23 mouse cellular contexts compared by ENCODE assay signal in the genomic region with DNA sequence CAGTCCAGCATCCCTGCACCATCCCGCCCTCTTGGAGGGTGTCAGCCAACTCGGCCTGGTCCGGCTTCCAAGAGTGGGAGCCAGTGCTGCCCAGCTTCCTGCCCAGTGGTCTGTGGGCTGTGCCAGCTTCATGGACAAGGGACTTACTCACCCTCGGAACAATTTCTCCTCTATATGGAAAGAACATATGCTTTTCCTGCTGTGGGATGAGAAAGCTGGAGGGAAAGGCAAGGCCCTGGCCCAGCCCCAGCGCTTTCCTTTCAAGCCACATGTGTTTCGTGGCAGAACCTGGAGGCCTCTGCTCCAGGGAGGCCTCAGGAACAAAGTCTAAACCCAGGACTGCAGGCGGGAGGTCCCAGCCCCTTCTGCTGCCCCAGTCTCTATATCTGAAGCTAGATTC. TPM values are rescaled to one million over a fixed set of nuclear protein-coding genes. Genes with fewer than 3 reads are reported as not detected.
DNase-seq lines count a peak whose midpoint lies in the region; ATAC-seq lines count a peak whose summit lies in the region.
"Had no signal": no experiment of that assay in that cellular context is flagged by ENCODE, and none has a peak within 500 bp of the region (broad histone marks: within the 10 kb centered on the region; RNA-seq: fewer than 3 reads in every experiment).

No protein-coding gene starts in this region.

- no peak overlapping the region for H3K4me3 ChIP-seq in embryonic facial prominence, embryonic 11.5 days (ENCODE audit: low read depth, low read length)
- no peak overlapping the region for H3K4me3 ChIP-seq in embryonic facial prominence, embryonic 10.5 days
- no peak overlapping the region for H3K4me3 ChIP-seq in midbrain, embryonic 13.5 days (replicated peaks)
- no peak overlapping the region for H3K4me3 ChIP-seq in midbrain, embryonic 10.5 days
- H3K4me3 ChIP-seq in embryonic facial prominence, embryonic 14.5 days (ENCODE audit: low read depth, low read length), result no peak overlapping the region
- H3K4me3 ChIP-seq in limb, embryonic 15.5 days, result no peak overlapping the region
- H3K4me3 ChIP-seq: embryonic facial prominence, embryonic 12.5 days; erythroblast, embryonic 14.5 days; forebrain, embryonic 10.5 days; forebrain, embryonic 15.5 days; gastrocnemius, adult 2 months; heart, embryonic 12.5 days; hindbrain, embryonic 10.5 days; intestine, embryonic 15.5 days had no signal

- H3K4me2 ChIP-seq in embryonic facial prominence, embryonic 11.5 days (ENCODE audit: low read depth, low read length), result no peak overlapping the region
- no peak overlapping the region for H3K4me2 ChIP-seq in midbrain, embryonic 13.5 days (replicated peaks)
- no peak overlapping the region for H3K4me2 ChIP-seq in embryonic facial prominence, embryonic 14.5 days (ENCODE audit: low read depth, low read length)
- H3K4me2 ChIP-seq in limb, embryonic 15.5 days, result no peak overlapping the region
- H3K4me2 ChIP-seq: embryonic facial prominence, embryonic 12.5 days; forebrain, embryonic 15.5 days; heart, embryonic 12.5 days; hindbrain, embryonic 14.5 days; intestine, embryonic 15.5 days had no signal

- H3K9ac ChIP-seq in embryonic facial prominence, embryonic 11.5 days (replicated peaks; ENCODE audit: low read length), result no peak overlapping the region
- 0 out of 2 replicates have a peak overlapping the region, but pooled peaks have one; percentile 12 for H3K9ac ChIP-seq in midbrain, embryonic 13.5 days (replicated peaks)
- 0 out of 2 replicates have a peak overlapping the region, but pooled peaks have one; percentile 10 for H3K9ac ChIP-seq in embryonic facial prominence, embryonic 14.5 days (ENCODE audit: low read depth, low read length)
- no peak overlapping the region for H3K9ac ChIP-seq in limb, embryonic 15.5 days
- H3K9ac ChIP-seq: embryonic facial prominence, embryonic 12.5 days; forebrain, embryonic 15.5 days; heart, embryonic 12.5 days; hindbrain, embryonic 14.5 days; intestine, embryonic 15.5 days had no signal

- no peaks in the 10 kb centered on the region for H3K4me1 ChIP-seq in embryonic facial prominence, embryonic 11.5 days (ENCODE audit: control insufficient read depth, insufficient read depth, low read length)
- no peaks in the 10 kb centered on the region for H3K4me1 ChIP-seq in embryonic facial prominence, embryonic 10.5 days
- no peaks in the 10 kb centered on the region for H3K4me1 ChIP-seq in midbrain, embryonic 13.5 days (replicated peaks)
- 0 out of 2 replicates have a peak, but pooled peaks cover 5% of the 10 kb centered on the region for H3K4me1 ChIP-seq in midbrain, embryonic 10.5 days
- H3K4me1 ChIP-seq in embryonic facial prominence, embryonic 14.5 days (ENCODE audit: control insufficient read depth, insufficient read depth, low read length), result 0 out of 2 replicates have a peak, but pooled peaks cover 5% of the 10 kb centered on the region
- H3K4me1 ChIP-seq in limb, embryonic 15.5 days, result peaks cover 15% of the 10 kb centered on the region
- H3K4me1 ChIP-seq: embryonic facial prominence, embryonic 12.5 days; forebrain, embryonic 10.5 days; forebrain, embryonic 15.5 days; heart, embryonic 12.5 days; intestine, embryonic 15.5 days had no signal

- no peaks in the 10 kb centered on the region for H3K36me3 ChIP-seq in embryonic facial prominence, embryonic 11.5 days (replicated peaks; ENCODE audit: control insufficient read depth, insufficient read depth, low read depth, low read length)
- H3K36me3 ChIP-seq in embryonic facial prominence, embryonic 10.5 days (replicated peaks), result no peaks in the 10 kb centered on the region
- no peaks in the 10 kb centered on the region for H3K36me3 ChIP-seq in midbrain, embryonic 13.5 days
- H3K36me3 ChIP-seq in midbrain, embryonic 10.5 days, result no peaks in the 10 kb centered on the region
- H3K36me3 ChIP-seq in embryonic facial prominence, embryonic 14.5 days (ENCODE audit: control insufficient read depth, insufficient read depth, low read length), result no peaks in the 10 kb centered on the region
- no peaks in the 10 kb centered on the region for H3K36me3 ChIP-seq in limb, embryonic 15.5 days
- H3K36me3 ChIP-seq: embryonic facial prominence, embryonic 12.5 days; forebrain, embryonic 10.5 days; forebrain, embryonic 15.5 days; heart, embryonic 12.5 days; hindbrain, embryonic 10.5 days; intestine, embryonic 15.5 days had no signal

- H3K27ac ChIP-seq in embryonic facial prominence, embryonic 11.5 days (replicated peaks; ENCODE audit: low read depth, low read length), result 0 out of 2 replicates have a peak overlapping the region, but pooled peaks have one; percentile 11
- H3K27ac ChIP-seq in embryonic facial prominence, embryonic 10.5 days (replicated peaks), result no peak overlapping the region
- H3K27ac ChIP-seq in midbrain, embryonic 13.5 days, result no peak overlapping the region
- H3K27ac ChIP-seq in midbrain, embryonic 10.5 days (replicated peaks), result no peak overlapping the region
- peak overlapping the region; percentile 66 for H3K27ac ChIP-seq in embryonic facial prominence, embryonic 14.5 days (replicated peaks; ENCODE audit: low read depth, low read length)
- H3K27ac ChIP-seq in limb, embryonic 15.5 days, result peak overlapping the region; percentile 82
- H3K27ac ChIP-seq: embryonic facial prominence, embryonic 12.5 days; forebrain, embryonic 10.5 days; forebrain, embryonic 15.5 days; gastrocnemius, adult 2 months; hindbrain, embryonic 10.5 days; hindbrain, embryonic 14.5 days; intestine, embryonic 15.5 days had no signal

- WGBS in embryonic facial prominence, embryonic 11.5 days, result 75% methylated on average over 7 of the region's 7 CpGs
- WGBS in embryonic facial prominence, embryonic 10.5 days, result 75% methylated on average over 7 of the region's 7 CpGs
- 78% methylated on average over 7 of the region's 7 CpGs for WGBS in midbrain, embryonic 13.5 days
- 79% methylated on average over 7 of the region's 7 CpGs for WGBS in midbrain, embryonic 10.5 days
- WGBS in embryonic facial prominence, embryonic 14.5 days, result 53% methylated on average over 7 of the region's 7 CpGs
- 46% methylated on average over 7 of the region's 7 CpGs for WGBS in limb, embryonic 15.5 days

- no peaks in the 10 kb centered on the region for H3K27me3 ChIP-seq in embryonic facial prominence, embryonic 11.5 days (ENCODE audit: control insufficient read depth, insufficient read depth, low read length)
- H3K27me3 ChIP-seq in embryonic facial prominence, embryonic 10.5 days (replicated peaks; ENCODE audit: low read depth, poor library complexity, severe bottlenecking), result peaks cover 15% of the 10 kb centered on the region
- H3K27me3 ChIP-seq in midbrain, embryonic 13.5 days, result no peaks in the 10 kb centered on the region
- H3K27me3 ChIP-seq in midbrain, embryonic 10.5 days (ENCODE audit: low read depth, poor library complexity, severe bottlenecking), result 0 out of 2 replicates have a peak, but pooled peaks cover 10% of the 10 kb centered on the region
- H3K27me3 ChIP-seq in embryonic facial prominence, embryonic 14.5 days (replicated peaks; ENCODE audit: control insufficient read depth, insufficient read depth, low read length), result no peaks in the 10 kb centered on the region
- H3K27me3 ChIP-seq in limb, embryonic 15.5 days, result no peaks in the 10 kb centered on the region
- H3K27me3 ChIP-seq: embryonic facial prominence, embryonic 12.5 days; forebrain, embryonic 15.5 days; intestine, embryonic 15.5 days; Patski had no signal

- DNase-seq in embryonic facial prominence, embryonic 11.5 days (ENCODE audit: low spot score), result no peak
- DNase-seq in embryonic facial prominence, embryonic 10.5 days (ENCODE audit: low spot score), result no peak
- DNase-seq in midbrain, embryonic 10.5 days (ENCODE audit: low spot score), result no peak
- DNase-seq in embryonic facial prominence, embryonic 14.5 days (ENCODE audit: low spot score), result no peak
- DNase-seq in thymus, postnatal 10 days (ENCODE audit: low spot score in 2 of 2), result no peak
- no peak for DNase-seq in frontal cortex, postnatal 25 days (ENCODE audit: low spot score in 2 of 2)
- DNase-seq: adrenal gland, postnatal 14 days; cerebellum, adult 11-12 months; cerebellum, adult 9-11 months; gastrocnemius, adult 2 months; gastrocnemius, postnatal 25 days had no signal

- no peaks in the 10 kb centered on the region for H3K9me3 ChIP-seq in embryonic facial prominence, embryonic 11.5 days (replicated peaks; ENCODE audit: control insufficient read depth, low read length)
- no peaks in the 10 kb centered on the region for H3K9me3 ChIP-seq in embryonic facial prominence, embryonic 10.5 days
- no peaks in the 10 kb centered on the region for H3K9me3 ChIP-seq in midbrain, embryonic 13.5 days
- no peaks in the 10 kb centered on the region for H3K9me3 ChIP-seq in midbrain, embryonic 10.5 days (replicated peaks)
- no peaks in the 10 kb centered on the region for H3K9me3 ChIP-seq in embryonic facial prominence, embryonic 14.5 days (ENCODE audit: control insufficient read depth, low read length)
- no peaks in the 10 kb centered on the region for H3K9me3 ChIP-seq in limb, embryonic 15.5 days
- H3K9me3 ChIP-seq: embryonic facial prominence, embryonic 12.5 days; forebrain, embryonic 10.5 days; forebrain, embryonic 15.5 days; heart, embryonic 12.5 days; hindbrain, embryonic 10.5 days; intestine, embryonic 15.5 days had no signal

- no peak for ATAC-seq in embryonic facial prominence, embryonic 11.5 days (replicated peaks; ENCODE audit: insufficient number of reproducible peaks, low FRiP score, low TSS enrichment, low read depth)
- ATAC-seq in midbrain, embryonic 13.5 days, result no peak
- ATAC-seq in embryonic facial prominence, embryonic 14.5 days (ENCODE audit: low read depth), result peak; percentile 28
- peak; percentile 59 for ATAC-seq in limb, embryonic 15.5 days (ENCODE audit: insufficient number of reproducible peaks, low FRiP score, low TSS enrichment, low read depth)
- ATAC-seq: activated CD4-positive, CD25-positive, alpha-beta regulatory T cell, adult 4 months; forebrain, embryonic 15.5 days; intestine, embryonic 15.5 days had no signal

RNA-seq across cellular contexts. Expression of gene Isg20, which starts 12.5 kb away (rescaled TPM):
- 0.61 TPM in 1 of 2 replicates, not detected in the other for polyA plus RNA-seq in embryonic facial prominence, embryonic 11.5 days (2014; fragmentation: Nextera tagmentation; extraction: Ambion mirVana)
- polyA plus RNA-seq in embryonic facial prominence, embryonic 10.5 days (2016; fragmentation: Nextera tagmentation; extraction: Ambion mirVana), result 0.40 and 0.55 TPM in 2 replicates
- polyA plus RNA-seq in midbrain, embryonic 13.5 days (2015; fragmentation: Nextera tagmentation; extraction: Ambion mirVana), result 0.21 and 0.40 TPM in 2 replicates
- 0.39 and 0.75 TPM in 2 replicates for polyA plus RNA-seq in midbrain, embryonic 10.5 days (2016; fragmentation: Nextera tagmentation; extraction: Ambion mirVana)
- polyA plus RNA-seq in embryonic facial prominence, embryonic 14.5 days (2014; fragmentation: Nextera tagmentation; extraction: Ambion mirVana), result 3.4 and 5.1 TPM in 2 replicates
- 3.9 and 4.1 TPM in 2 replicates for polyA plus RNA-seq in limb, embryonic 15.5 days (2015; fragmentation: Nextera tagmentation; extraction: Ambion mirVana)

RNA-seq across cellular contexts. Expression of gene Aen, which starts 30.0 kb away (rescaled TPM):
- 38.1 and 38.8 TPM in 2 replicates for polyA plus RNA-seq in embryonic facial prominence, embryonic 11.5 days (2014; fragmentation: Nextera tagmentation; extraction: Ambion mirVana)
- 66.2 and 70.1 TPM in 2 replicates for polyA plus RNA-seq in embryonic facial prominence, embryonic 10.5 days (2016; fragmentation: Nextera tagmentation; extraction: Ambion mirVana)
- polyA plus RNA-seq in midbrain, embryonic 13.5 days (2015; fragmentation: Nextera tagmentation; extraction: Ambion mirVana), result 47.0 and 49.9 TPM in 2 replicates
- polyA plus RNA-seq in midbrain, embryonic 10.5 days (2016; fragmentation: Nextera tagmentation; extraction: Ambion mirVana), result 72.2 and 76.5 TPM in 2 replicates
- polyA plus RNA-seq in embryonic facial prominence, embryonic 14.5 days (2014; fragmentation: Nextera tagmentation; extraction: Ambion mirVana), result 31.8 and 32.7 TPM in 2 replicates
- 38.7 and 41.8 TPM in 2 replicates for polyA plus RNA-seq in limb, embryonic 15.5 days (2015; fragmentation: Nextera tagmentation; extraction: Ambion mirVana)

Comparison
In these comparisons a context has a peak if more than half of its experiments do, and no peak if none do; other contexts are left out.
1. ATAC-seq: peak in embryonic facial prominence, embryonic 14.5 days (single experiment) and limb, embryonic 15.5 days (single experiment); none in embryonic facial prominence, embryonic 11.5 days (single experiment) and midbrain, embryonic 13.5 days (single experiment).
2. H3K27ac ChIP-seq: peak in embryonic facial prominence, embryonic 11.5 days (single experiment), embryonic facial prominence, embryonic 14.5 days (single experiment) and limb, embryonic 15.5 days (single experiment); none in embryonic facial prominence, embryonic 10.5 days (single experiment), midbrain, embryonic 13.5 days (single experiment) and midbrain, embryonic 10.5 days (single experiment).
3. H3K9ac ChIP-seq: peak in midbrain, embryonic 13.5 days (single experiment) and embryonic facial prominence, embryonic 14.5 days (single experiment); none in embryonic facial prominence, embryonic 11.5 days (single experiment) and limb, embryonic 15.5 days (single experiment).